ENCODE assay signal across 13 mouse cellular contexts in the genomic region with DNA sequence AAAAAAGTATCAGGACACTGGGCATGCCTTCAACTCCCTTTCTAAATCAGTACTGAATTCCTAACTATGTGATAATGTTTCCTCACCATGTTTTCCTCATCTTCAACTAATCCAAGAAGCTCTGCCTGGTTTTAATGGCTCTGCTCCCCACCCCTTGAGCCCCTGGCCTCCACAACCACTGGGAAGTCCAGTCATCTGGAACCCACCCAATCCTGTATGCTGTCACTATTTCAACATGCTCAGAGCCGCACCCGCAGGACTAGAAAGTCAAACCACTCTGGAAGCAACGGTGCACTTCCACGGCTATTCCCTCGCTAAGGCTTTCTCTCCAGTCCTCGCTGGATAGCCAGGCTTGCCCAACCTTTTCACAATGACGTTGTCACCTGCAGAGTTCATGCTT.
DNase-seq lines count a peak whose midpoint lies in the region; ATAC-seq and TF ChIP-seq lines count a peak whose summit lies in the region.
"Had no signal": no experiment of that assay in that cellular context is flagged by ENCODE, and none has a peak within 500 bp of the region (broad histone marks: within the 10 kb centered on the region; RNA-seq: fewer than 3 reads in every experiment).

No protein-coding gene starts in this region.

- no peak overlapping the region for H3K9ac ChIP-seq in lung, embryonic 16.5 days (ENCODE audit: low read length)
- H3K9ac ChIP-seq: hindbrain, embryonic 15.5 days had no signal

- no peak overlapping the region for H3K4me2 ChIP-seq in lung, embryonic 16.5 days (ENCODE audit: low read depth, low read length)
- H3K4me2 ChIP-seq: hindbrain, embryonic 15.5 days had no signal

- H3K4me1 ChIP-seq in lung, embryonic 16.5 days (replicated peaks; ENCODE audit: control insufficient read depth, insufficient read depth, low read length), result peaks cover 43% of the 10 kb centered on the region
- peaks cover 25% of the 10 kb centered on the region for H3K4me1 ChIP-seq in lung, adult 2 months (ENCODE audit: control insufficient read depth, insufficient read depth, low read length)

- H3K27ac ChIP-seq in lung, embryonic 16.5 days (ENCODE audit: low read length), result 0 out of 2 replicates have a peak overlapping the region, but pooled peaks have one; percentile 12
- H3K27ac ChIP-seq: hindbrain, embryonic 15.5 days; macrophage had no signal

- DNase-seq in adrenal gland, postnatal 14 days, result peak; percentile 50
- DNase-seq in adrenal gland, adult 18-20 months (ENCODE audit: low spot score in 2 of 2), result no peak
- DNase-seq in lung, adult 2 months, result no peak
- DNase-seq in gastrocnemius, postnatal 25 days, result peak; percentile 69
- peak; percentile 73 for DNase-seq in lung, postnatal 10 days
- no peak for DNase-seq in right cerebral cortex, postnatal 36 days (ENCODE audit: low spot score in 2 of 2)
- DNase-seq in embryo, embryonic 10.5 days (ENCODE audit: low spot score), result no peak
- DNase-seq: kidney, postnatal 10 days; liver; spleen, adult 18-20 months had no signal

- H3K4me3 ChIP-seq in lung, embryonic 16.5 days (ENCODE audit: low read length), result no peak overlapping the region
- no peak overlapping the region for H3K4me3 ChIP-seq in lung, adult 2 months (replicated peaks; ENCODE audit: extremely low read depth, low read depth, low read length)
- H3K4me3 ChIP-seq: hindbrain, embryonic 15.5 days had no signal

- H3K9me3 ChIP-seq in lung, embryonic 16.5 days (ENCODE audit: control insufficient read depth, low read length), result no peaks in the 10 kb centered on the region
- H3K9me3 ChIP-seq: hindbrain, embryonic 15.5 days had no signal

- no peak for TF ChIP-seq CTCF in lung, adult 2 months (IDR thresholded peaks at IDR 0.05; ENCODE audit: insufficient read depth, low read length)

- ATAC-seq in lung, embryonic 16.5 days (ENCODE audit: low read depth), result no peak

- WGBS in lung, embryonic 16.5 days, result 82% methylated on average over 7 of the region's 7 CpGs
- 54% methylated on average over 7 of the region's 7 CpGs for WGBS in lung, adult 2 months

- H3K36me3 ChIP-seq in lung, embryonic 16.5 days (ENCODE audit: control insufficient read depth, insufficient read depth, low read length), result peaks cover 2% of the 10 kb centered on the region; the same call in 1 of the 2 replicates
- H3K36me3 ChIP-seq: hindbrain, embryonic 15.5 days had no signal

- no peak for TF ChIP-seq POLR2A in lung, adult 2 months (IDR thresholded peaks at IDR 0.05; ENCODE audit: borderline replicate concordance, extremely low read depth, low read depth, low read length)

- no peaks in the 10 kb centered on the region for H3K27me3 ChIP-seq in lung, embryonic 16.5 days (ENCODE audit: control insufficient read depth, insufficient read depth, low read depth, low read length)
- H3K27me3 ChIP-seq: hindbrain, embryonic 15.5 days had no signal

Comparison
In these comparisons a context has a peak if more than half of its experiments do, and no peak if none do; other contexts are left out.
1. DNase-seq: peak in adrenal gland, postnatal 14 days (single experiment), gastrocnemius, postnatal 25 days (single experiment) and lung, postnatal 10 days (single experiment); none in adrenal gland, adult 18-20 months (0 of 2), lung, adult 2 months (single experiment), right cerebral cortex, postnatal 36 days (0 of 2) and embryo, embryonic 10.5 days (single experiment).